Mouse (Mus musculus): ENCODE results near the gene Sprr1a.
"Not testable (repeated sequence)": the region's sequence is repeated elsewhere in the genome, so short reads cannot be mapped to it uniquely, and the experiment has no call there.

The Sprr1a gene

DNA sequence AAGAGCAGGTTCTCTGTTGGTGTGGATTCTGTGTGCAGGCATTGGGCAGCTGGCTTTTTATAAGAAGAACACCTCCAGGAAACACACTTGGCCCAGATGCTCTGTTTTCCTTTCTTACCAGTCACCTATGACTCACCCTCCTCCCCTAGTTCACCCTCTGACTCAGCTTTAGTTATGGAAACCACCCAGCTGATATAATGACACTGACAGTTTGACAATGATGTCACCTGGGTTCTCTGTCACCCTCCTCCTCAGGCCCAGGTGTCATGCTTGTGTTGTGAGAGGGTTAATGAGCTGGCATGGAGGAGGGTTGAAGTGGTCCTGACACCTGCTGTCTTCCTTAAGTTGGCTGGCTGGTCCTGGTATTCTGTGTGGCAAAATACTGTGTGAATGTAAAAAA, at the start of gene Sprr1a:
TSS of gene Sprr1a (minus strand) at position 33 of the 400 bp plus-strand sequence.
- DNase-seq (ENCODE audit: low spot score): no peak

DNA sequence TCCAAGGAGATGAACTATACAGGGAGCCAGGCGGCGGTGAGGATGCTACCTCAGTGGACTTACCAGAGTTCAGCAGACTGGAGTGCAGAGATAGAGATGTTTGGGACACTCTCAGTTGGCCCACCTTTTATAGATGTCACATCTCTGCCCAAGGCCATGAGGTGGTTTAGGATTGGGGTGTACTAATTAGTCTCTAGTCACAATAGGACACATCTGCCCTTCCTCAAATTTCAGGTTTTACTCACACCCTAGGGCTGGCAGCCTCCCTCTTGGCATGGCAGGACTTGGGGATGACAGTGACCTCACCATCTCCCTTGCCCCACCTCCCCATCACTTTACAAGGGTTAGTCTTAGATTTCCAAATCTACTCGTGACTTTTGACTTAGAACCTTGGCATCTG, 48.7 kb upstream of the Sprr1a start, which contains the start of gene 2310046K23Rik:
TSS of gene 2310046K23Rik (minus strand) at position 101 of the 400 bp plus-strand sequence.
- DNase-seq (ENCODE audit: low spot score): no peak

DNA sequence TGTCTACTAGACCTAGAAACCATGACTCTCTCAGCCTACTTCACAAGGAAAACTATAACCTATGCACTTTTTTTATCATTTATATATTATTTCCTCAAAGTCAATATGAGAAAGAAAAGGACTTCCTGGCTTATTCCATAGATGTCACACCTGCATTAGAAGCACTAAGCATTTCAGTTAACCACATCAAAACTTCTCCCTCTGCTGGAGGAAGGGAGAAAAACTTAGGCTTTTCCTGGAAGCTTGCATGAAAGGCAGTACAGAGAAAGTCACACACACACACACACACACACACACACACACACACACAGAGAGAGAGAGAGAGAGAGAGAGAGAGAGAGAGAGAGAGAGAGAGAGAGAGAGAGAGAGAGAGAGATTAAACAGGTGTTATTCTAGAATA, 26.6 kb upstream of the Sprr1a start:
- no peak for DNase-seq (ENCODE audit: low spot score)

DNA sequence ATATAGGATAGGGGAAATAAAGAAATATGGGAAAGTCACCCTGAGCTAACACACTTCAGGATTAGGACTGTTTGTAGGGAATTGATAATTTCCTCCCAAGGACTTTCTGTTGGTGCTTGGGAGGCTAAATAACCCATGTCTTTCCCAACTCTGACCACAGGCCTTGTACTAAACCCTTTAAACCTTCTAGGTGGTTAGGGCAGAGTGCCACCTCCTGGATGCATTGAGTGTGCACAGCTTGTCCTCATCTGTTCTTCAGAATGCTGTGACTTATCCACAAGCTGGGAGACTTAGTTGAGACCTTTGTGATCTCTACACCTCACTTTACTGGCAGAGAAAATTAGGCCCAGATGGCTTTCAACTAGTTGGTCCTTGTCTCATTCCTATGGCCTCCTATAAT, 25.1 kb upstream of the Sprr1a start:
- no peak for DNase-seq (ENCODE audit: low spot score)

DNA sequence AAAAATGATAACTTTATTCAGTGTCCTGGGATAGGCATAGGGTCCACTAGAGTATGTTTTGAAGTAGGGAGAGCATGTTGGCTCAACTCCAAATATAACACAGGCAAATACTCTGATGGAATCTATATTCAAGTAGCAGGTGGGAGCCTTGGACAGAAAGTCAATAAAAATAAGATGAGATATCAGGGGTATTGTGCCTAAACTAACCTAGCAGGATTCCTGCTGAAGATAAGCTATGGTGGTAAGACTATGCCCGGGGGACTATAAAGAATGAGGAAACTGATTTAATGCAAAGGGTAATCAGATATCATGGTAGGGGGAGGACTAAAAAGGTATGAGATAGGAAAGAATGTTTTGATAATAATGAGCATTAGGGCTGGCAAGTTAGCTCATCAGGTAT, 22.5 kb upstream of the Sprr1a start:
- DNase-seq (ENCODE audit: low spot score): no peak

DNA sequence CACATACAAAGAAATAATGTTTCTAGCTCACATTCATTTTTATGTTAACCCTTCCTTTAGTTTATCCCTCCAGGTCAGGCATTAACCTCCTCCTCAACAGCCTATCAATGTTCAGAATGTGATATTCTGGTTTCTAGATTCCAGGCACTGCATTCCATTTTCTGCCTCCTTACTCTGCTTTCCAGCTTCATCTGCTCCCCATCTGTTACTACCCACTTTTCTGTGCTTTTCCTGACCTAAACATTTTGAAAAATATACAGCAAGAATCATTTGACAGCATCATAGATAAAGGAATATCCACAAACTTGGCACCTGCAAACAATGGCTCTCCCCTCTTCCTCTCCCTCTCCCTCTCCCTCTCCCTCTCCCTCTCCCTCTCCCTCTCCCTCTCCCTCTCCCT, 17.8 kb upstream of the Sprr1a start:
- no peak for DNase-seq (ENCODE audit: low spot score)

DNA sequence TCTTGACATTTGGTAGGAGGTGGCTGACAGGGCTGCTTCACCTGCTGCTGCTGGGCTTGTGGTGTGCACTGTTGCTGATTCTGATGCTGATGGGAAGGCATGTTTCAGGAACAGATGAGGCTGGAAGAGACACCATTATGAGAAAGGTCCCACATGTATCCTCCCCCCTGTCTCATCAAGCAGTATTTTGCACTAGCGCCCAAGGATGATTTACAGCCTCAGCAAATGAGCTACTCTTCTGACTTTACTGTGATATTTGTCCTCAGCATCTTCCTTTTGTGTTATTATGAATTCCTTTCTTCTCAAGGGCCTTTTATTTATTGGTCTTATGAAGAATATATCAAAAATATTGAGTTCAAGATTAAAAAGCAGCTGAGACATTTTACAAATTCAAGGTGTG, 14.7 kb upstream of the Sprr1a start, which contains the start of gene Sprr4:
TSS of gene Sprr4 (minus strand) at position 101 of the 400 bp plus-strand sequence.
- DNase-seq (ENCODE audit: low spot score): no peak

DNA sequence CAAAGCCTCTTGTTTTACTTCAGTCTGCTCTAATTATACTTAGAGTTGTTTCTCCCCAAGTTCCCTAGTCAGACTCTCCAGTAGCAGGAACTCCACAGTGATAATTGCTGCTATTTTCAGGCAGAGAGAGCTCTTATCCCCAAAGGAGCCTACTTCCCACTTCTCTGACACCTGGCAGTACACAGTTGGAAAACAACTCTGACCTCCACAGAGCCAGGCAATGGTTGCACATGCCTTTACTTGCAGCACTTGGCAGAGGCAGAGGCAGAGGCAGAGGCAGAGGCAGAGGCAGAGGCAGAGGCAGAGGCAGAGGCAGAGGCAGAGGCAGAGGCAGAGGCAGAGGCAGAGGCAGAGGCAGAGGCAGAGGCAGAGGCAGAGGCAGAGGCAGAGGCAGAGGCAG, 4.6 kb upstream of the Sprr1a start:
- not testable (repeated sequence) for DNase-seq (ENCODE audit: low spot score)

DNA sequence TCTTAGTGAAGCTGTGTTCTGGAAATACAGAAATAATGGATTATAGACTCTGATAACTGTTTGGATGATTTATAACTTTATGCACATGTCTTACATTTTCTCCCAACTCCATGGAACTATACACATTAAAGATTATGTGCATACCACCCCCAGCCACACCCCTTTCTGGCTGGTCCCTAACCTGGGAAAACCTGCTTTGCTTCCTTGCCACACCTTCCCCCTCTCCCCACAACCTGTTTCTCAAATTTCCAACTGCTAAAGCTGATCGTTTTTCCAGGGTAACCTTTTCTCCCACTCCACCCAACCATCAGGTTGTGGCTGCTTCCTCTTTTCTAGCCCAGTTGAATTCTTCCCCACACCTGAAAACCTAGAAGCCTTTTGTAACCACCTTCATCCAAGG, 612 bp upstream of the Sprr1a start:
- no peak for DNase-seq (ENCODE audit: low spot score)

DNA sequence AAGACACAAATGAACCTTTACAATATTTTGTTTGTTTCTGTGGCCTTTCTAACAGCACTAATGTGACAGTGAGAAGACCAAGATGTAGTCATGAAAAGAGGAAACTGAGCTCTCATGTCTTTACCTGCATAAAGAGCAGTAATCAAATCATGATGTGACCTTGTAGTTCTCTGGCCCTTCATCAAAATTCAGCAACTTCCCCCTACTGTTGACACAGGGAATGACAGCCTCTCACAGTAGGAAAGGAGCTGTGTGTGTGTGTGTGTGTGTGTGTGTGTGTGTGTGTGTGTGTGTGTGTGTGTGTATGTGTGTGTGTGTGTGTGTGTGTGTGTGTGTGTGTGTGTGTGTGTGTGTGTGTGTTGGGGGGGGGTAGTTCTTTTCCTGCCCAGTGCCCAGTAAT, 4.4 kb downstream of the Sprr1a start:
- DNase-seq (ENCODE audit: low spot score): not testable (repeated sequence)

DNA sequence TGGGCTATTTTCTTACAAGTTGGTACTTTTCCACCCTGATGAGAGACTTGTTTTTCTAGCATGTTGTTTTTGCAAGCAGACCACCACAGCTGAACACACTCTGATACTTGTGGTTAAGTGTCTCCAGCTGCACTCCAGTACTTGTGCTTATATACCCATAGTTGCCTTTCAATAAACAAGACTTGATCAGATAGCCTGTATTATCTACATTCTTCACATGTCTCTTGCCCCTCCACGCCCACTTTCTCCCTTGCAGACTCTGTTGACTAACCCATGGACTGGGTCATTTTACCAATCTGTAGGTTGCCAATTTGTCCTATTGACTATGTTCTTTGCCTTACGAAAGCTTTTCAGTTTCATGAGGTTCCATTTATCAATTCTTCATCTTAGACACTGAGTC, 15.6 kb downstream of the Sprr1a start:
- DNase-seq (ENCODE audit: low spot score): no peak

DNA sequence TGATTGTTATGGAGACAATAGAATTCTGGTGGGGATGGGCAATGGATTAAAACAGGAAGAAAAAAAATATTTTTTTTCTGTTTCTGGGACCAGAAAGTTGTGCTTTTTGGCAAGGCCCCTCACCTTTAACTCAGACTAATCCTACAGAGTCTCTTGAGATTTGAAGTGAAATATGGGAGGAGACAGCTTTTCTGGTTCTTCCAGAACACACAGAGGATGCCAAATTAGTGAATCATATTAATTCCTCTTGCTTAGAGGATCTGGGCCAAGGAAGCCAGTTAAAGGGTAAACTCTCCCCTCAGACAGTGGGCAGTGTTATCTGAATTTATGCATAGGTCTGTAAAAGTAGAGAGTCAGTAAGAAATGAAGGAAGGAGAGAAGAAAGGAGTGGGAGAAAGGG, 18.3 kb downstream of the Sprr1a start:
- no peak for DNase-seq (ENCODE audit: low spot score)

DNA sequence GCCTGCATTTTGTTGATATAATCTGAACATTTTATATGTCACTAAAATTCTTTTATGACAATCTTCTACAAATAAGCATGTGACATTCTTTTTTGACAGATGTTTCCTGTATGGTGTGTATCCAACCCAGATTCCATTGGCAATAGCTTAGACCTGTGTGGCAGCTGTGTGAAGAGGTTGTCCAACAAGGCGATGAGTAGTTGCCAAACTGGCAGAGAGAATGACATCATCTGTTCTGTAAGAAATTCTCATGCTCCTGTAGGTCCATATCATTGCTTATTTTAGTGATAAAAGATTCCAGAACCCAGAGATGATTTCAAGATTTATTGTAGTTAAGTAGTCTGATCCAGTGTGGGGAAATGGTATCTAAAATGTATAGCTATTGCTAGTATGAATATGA, 19.1 kb downstream of the Sprr1a start:
- DNase-seq (ENCODE audit: low spot score): no peak

DNA sequence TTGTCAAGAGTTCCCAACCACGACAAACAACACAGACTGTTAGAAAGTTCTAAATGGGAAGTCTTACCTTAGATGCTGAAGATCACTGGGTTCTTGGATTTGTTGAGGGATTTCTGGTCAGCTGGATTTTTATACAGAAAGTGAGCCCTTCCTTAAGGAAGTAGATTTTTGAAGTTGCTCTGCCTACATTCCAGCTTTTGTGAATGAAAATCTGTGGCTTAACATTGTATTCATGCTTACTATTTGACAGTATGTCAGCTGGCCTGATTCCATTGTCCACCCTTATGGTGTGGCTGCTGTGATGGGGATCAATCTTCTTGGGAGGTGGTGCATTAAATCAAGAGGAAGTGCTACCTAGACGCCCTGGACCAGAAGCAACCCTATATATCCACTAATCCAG, 27.1 kb downstream of the Sprr1a start, which contains the start of gene Sprr3:
TSS of gene Sprr3 (minus strand) at position 101 of the 400 bp plus-strand sequence.
- DNase-seq (ENCODE audit: low spot score): no peak

DNA sequence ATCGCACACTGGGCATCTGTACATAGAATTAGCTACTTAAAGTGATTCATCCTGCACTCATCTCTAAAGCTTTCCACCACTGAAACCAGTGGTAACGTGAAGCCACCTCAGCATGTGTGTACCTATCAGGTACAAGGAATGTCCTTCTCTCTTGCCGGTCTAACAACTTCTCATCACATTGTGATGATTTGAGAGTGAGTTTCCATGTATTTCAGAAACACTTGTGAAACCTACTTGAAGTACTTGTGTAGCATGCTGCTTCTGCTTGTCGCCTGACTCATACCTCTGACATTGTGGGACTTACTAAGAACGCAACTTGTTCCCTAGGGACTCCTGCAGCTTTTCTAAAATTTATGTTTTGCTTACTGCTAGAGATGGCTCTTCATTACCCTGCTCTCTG, 30.5 kb downstream of the Sprr1a start:
- DNase-seq (ENCODE audit: low spot score): no peak

DNA sequence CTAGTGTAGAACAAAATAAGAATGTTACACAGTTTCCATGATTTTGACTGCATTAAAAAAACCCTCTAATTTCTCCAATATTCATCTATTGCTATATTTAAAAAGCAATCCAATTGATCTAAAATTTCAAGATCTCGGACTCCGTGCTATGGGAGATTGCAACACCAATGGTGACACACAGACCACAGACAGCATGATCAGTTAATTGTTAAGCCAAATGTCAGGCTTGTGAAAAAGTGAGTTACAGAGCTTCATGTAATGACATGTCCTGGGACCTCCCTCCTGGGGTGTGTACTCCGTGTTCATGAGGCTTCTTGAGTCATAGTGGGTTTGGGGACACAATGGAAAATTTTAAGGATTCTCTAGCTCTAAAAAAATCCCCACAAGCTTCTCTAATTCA, 45.5 kb downstream of the Sprr1a start:
- no peak for DNase-seq (ENCODE audit: low spot score)

DNA sequence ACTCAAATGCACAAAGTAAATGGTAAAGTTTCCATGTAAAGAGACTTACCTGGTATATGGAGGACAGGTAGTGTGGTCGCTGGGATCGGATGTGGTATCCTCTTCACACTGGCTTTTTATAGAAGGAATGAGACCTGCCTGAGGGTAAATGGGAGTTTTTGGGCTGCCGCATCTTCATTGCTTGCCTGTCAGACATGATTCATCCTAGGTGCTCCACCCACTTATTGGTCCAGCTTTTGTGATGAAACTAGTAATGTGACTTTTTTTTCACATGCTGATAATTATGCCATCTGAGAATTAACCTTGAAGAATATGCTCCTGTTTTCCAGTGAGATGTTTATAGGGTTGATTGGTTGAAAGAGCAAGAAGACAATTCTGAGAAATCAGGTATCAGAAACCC, 47.0 kb downstream of the Sprr1a start, which contains the start of gene Sprr1b:
TSS of gene Sprr1b (minus strand) at position 101 of the 400 bp plus-strand sequence.
- DNase-seq (ENCODE audit: low spot score): no peak
